Mouse (Mus musculus) MEL-GATA-1-ER (cell line): ENCODE measurements around the gene Pik3c2a.

Experiments
- DNase-seq: peaks from one replicate; pipeline ENCODE4 v3.0.0-alpha.2; 2012; ENCODE audit warnings: low read depth; ENCODE audit errors: extremely low read depth

Pik3c2a gene

DNA sequence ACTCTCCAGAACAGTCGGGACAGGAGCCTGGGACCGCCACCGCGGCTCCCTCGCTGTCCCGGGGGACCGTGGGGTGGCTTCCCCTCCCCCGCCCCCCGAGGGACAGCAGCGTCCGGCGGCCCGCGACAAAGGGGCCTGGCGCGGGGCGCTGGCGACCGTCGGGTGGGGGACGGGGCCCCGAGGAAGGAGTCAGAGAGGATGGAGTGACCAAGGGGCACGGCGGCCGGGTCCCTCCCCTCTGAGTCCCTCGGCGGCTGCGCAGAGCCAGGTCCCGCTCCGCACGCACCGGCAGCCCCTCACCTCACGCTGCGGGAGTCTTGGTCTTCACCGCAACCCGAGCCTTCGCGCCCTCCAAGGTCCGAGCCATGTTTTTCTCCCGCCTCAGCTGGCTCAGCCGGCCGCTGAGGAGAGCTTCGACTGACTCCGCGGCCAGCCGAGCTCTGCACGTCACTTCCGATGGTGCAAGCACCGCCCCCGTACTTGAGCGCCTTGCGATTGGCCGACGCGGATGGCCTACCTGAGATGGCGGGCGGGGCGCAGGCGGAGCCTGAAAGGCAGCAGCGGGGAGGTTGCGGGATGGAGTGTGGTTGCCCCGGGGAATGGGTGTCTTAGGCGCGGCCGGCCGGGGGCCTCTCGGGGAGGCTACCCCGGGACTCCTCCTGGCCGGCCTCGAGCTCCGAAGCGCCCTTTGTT is at the start of gene Pik3c2a:
Gene Pik3c2a, minus strand, starts transcription at position 446 of the 693 bp plus-strand sequence.
- DNase-seq, result peak; percentile 47

DNA sequence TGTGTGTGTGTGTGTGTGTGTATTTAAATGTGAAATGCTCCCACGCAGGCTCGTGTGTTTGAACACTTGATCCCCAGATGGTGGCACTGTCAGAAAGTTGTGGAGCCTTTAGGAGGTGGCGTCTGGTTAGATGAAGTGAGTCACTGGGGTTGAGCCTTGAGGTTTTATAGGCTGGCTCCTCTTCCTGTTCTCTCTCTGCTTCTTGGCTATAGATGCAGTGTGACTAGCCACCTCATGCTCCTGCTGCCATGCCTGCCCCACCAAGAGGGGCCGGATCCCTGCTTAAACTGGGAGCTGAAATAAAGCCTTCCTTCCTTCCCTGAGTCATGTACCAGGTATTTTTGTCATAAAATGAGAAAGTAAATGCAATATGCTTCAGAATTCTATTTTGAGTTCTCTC is 47.9 kb upstream of the Pik3c2a start:
- DNase-seq, result peak; percentile 43

DNA sequence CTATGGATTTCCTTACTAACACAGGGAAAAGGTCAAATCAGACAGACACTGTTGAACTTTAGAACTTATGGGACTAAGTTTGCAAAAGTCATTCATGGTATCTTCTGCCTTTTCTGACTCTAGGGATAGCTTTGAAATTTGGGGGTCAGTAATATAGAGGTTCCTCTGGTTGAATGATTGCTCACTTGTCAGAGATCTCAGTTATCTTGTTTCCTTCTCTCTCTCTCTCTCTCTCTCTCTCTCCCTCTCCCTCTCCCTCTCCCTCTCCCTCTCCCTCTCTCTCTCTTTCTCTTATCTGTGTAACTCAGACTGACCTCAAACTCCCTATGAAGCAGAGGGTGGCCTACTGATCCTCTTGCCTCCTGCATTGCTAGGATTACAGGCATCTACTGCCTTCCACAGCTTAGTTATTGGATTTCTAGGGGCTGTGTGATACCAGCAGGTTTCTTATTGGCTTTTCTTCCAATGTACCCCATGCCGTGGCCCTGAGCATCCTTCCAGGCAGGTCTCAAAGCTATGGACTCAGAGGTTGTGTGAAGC is 41.9 kb upstream of the Pik3c2a start:
- peak; percentile 48 for DNase-seq

DNA sequence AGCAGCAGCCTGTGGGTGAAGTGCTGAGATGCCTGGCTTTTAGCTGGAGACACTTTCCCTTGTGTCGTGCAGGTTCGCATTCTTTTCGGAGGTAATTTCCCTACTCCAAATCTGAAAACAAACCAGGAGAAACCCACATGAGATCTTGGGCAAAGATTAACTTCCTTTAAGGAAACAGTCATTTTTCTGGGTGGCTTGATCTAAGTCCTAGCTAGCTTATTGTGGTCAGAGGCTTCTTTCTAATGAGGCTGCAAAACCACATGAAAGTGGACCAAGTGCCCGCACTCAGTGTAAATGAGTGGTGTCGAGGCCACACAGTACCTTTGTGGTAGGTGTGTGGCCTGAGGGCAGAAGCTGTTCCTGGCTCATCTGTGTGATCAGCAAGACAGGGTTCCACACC is 41.0 kb upstream of the Pik3c2a start:
- no peak for DNase-seq

DNA sequence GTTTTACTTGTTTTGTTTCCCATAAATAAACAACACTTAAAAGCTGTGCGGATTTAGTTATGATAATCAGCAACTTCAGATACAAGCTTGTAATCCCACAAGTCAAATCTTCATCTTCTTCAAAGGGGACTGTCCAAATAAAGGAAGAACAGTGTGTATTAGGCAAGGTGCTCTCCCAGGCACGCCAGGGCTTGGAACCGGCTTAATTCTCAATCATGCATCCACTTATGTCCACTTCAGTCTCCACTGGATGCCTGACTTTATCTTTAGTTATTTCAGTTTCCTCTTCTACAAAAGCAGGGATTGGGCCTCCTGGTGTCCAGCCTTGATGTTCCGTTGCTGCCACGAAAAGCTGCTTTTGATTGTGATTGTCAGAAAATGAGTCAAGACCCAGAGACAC is 40.5 kb upstream of the Pik3c2a start:
- DNase-seq, result no peak

DNA sequence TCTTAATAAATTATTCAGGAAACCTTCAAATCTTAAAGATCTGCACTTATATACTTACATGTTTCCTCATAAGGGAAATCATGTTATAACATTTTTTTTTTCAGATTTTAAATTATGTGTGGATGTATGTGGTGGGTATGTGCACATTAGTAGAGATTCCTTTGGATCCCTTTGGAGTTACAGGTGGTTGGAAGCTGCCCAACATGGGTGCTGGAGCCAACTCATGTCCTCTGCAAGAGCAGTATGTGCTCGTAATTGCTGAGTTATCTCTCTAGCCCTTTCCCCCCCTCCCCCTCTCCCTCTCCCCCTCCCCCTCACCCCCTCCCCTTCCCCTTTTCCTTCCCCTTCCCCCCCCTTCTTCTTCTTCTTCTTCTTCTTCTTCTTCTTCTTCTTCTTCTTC is 39.9 kb upstream of the Pik3c2a start:
- no peak for DNase-seq

DNA sequence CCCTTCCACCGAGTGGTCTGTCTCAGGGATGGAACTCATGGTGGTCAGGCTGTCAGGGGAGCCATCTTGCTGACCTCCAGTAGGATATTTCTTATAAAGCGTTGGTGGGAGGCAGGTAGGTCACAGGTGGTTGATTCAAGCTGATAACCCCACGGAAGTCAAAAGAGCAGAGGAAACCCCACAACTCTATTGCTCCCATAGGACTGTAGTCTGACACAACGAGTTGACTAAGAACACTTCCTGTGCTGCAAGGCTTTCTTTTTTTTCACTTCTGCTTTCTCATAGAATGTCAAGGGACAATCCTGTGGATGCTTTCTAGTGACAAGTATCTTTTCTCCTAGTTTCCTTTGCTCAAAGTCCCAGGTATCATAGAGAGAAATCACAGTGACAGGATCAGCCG is 33.0 kb upstream of the Pik3c2a start:
- DNase-seq, result no peak

DNA sequence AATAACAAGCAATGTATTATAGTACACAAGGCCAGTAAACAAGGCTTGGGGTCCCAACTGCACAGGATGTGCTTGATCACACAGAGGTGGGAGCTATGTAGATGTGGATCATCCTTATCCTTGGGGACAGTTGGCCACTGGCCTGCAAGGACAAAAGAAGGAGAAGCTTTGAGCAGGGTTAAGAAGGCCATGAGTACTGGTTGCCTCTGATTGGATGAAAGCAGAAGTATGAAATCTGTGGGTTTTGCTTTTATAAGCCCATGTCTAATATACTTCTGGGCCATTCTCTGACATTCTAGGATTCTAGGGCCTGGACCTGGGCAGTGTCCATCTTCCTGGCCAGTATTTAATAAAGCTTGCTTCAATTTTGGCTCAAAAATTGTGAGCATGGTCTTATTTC is 32.6 kb upstream of the Pik3c2a start:
- no peak for DNase-seq

DNA sequence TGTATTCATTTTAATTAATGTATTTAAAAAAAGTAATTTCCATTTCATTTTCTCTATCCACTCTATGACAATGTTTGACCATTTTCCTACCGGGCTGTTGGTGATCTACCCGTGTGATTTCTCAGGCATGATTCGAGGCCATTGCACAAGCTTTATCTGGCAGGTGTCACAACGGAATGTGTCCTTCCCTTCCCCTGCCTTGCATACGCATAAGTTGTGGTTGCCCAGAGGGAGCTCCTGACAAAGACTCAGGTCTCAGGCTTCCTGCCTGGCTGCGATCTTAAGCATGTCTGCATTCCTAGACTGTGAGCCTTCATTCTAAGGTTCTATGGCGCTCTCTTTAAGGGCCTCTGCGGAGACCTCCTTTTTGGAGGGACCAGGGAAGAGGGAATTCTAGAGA is 18.9 kb upstream of the Pik3c2a start:
- DNase-seq, result no peak

DNA sequence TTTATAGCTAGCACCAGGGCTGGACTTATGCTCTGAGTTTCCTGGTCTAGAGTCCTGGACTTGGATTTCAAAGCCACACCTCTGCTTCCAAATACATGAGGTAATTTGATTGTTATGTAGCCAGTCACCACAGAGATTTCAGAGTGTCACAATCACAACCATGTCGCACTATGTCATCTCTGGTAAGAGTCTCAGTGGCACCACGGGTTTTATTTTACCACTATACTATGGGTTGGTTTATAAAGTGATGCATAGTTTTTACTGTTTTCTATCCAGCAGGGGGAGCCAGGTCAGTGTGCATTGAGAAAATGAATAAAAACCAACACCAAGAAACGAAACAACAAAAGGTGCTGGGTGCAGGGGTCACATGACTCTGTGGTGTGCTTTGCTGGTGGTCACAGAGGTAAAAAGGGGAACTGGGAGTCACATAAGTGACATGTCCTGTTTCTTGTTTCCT is 15.8 kb upstream of the Pik3c2a start:
- DNase-seq, result peak; percentile 70

DNA sequence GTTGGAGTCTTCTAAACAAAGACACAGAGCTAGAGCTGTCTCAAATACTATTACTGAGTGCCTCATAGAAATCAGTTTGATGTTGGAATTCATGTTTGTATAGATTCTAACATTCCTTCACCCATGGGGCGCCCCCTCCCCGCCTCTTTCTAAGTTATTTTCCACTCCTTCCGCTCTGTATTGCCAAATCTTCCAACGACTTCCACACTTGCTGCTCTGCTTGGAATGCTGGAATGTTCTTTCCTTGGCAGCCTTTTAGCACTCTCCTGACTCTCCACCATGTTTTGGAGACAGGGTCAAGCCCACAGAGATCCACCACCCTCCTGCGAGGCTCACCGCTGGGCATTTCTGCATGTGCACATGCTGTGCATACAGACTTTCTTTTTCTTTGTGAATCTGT is 14.1 kb upstream of the Pik3c2a start:
- DNase-seq, result no peak

DNA sequence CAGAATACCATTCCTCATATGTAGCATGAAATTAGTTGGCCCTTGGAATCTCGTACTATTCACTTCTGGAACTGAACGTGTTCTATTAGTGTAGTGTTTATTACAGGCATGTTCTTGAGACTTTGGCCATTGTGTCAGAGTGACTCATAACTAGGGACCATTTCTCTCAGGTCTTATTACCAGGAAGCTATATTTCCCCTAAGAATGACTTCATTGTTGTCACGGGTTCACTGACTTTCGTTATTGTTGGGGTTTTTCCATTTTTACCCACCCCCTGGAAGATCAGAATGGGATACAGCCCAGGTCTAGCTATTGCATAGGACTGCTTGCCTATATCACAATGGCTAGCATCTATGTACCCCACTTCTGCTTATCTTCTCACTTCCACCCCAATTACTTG is 13.7 kb upstream of the Pik3c2a start:
- DNase-seq, result no peak

DNA sequence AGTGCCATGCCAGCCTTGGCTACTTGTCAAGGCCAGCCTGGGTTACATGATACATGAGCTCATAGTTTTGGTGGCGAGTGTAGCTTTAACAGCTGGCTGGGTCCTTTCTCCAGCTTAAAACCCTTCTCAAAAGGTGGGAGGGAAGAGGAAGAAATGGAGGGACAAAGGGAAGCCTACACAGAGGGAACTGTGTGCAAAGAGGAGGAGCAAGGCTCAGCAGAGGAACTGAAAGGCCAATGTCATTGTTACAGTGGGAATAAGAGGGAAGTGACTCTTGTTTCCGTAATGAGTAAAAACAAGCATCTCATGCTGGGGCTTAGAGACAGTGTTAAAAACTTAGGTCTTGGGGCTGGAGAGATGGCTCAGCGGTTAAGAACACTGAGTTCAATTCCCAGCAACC is 3.4 kb upstream of the Pik3c2a start:
- DNase-seq, result no peak

DNA sequence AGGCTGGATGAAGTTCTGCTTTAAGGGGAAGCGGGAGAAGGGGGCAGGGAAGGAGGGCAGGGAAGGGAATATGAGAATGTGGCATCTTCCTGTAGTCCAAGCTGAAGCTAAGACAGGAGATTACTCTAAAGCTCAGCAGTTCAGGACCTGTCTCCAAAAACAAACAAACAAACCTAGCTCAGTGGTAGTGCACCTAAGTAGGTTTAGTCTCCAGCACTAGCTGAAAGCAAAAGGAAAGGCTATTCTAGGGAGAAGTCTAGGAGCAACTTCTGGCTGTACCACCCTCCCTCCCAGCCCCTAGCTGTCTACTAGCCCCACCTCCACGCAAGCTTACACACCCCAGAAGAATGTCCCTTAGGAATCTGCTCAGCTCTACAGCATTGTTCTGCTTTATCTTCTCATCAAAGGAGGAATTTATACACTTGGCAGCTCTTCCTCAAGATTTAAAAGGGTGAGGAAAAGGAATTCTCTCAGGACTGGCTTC is 1.1 kb upstream of the Pik3c2a start:
- no peak for DNase-seq

DNA sequence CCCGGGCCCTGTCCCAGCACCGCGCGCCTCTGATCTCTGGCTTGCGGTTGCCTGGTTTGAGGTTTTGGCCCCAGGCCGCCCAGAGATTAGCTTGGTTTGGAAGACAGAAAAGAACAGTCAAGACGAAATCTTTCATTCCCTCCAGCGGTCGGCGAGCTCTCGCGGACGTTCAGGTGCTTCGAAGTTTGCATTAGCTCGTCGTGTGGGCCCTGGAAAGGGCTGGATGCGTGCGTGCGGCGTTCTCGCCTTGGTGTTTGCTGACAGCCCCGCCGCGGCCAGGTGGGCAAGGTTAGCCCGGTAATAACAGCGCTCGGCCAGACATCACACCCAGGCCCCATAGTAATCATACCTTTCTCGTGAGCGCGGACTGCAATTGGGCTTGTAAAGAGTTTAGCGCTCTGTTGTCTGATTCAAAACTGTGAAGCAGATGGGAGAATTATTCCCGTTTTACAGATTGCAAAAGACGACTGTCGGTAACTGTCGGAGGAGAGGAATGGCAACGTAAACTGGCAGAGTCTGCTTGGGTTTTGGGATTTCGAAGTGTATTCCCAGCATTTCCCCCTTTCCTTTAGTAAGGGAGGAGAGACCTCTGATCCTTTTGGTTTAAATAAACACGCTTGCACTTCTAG is 562 bp upstream of the Pik3c2a start:
- no peak for DNase-seq

DNA sequence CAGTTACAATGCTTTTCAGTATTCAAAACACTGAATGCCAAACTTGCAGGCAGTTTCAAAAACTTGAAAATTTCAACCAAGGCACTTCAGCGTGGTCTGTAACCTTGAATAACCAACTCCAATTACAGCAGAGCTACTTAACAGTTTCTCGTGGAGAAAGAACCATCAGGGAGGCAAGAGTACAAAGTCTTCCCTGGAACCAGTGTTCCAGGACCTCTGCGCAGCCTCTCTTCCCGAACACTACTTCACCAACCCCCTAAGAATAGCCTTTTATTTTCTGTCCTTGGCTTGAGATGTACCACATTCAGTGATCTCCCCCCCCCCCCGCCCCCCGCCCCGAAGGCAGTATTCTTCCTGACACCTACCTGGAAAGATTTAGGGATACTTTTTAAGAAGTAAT is 1.0 kb downstream of the Pik3c2a start:
- no peak for DNase-seq

DNA sequence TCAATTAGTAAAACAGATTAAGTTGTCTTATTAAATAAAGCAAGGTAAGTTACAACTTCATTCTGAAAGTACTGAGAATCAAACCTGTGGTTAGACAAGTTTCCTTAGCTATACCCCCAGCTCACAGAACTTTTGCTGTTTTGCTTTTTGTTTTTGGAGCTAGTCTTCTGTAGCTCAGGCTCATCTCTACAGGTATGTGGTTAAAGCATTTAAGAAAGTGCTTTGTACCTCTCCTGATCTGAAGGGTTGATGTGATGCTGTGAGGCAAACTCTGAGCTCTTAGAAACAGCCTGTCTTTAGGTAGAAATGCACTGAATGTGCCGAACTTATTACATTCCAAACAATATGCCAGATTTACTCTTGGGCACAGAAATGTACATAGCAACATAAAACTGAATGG is 1.9 kb downstream of the Pik3c2a start:
- DNase-seq, result no peak

DNA sequence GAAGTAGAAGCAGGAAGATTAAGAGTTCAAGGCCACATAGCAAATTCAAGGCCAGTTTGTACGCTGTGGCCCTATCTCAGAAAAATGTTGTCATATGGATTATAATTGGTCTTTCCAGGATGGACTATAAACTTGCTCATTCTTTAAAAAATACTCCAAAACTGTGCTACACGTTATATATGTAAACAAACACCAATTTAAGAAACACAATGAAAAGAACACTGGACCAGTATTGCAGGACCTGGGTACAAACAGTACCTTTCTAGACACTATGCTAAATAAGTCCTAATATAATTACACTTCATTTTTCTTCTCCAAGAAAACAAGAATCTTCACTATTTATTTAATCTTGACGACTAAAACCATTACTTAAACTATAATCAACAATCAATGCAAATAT is 11.6 kb downstream of the Pik3c2a start:
- no peak for DNase-seq

DNA sequence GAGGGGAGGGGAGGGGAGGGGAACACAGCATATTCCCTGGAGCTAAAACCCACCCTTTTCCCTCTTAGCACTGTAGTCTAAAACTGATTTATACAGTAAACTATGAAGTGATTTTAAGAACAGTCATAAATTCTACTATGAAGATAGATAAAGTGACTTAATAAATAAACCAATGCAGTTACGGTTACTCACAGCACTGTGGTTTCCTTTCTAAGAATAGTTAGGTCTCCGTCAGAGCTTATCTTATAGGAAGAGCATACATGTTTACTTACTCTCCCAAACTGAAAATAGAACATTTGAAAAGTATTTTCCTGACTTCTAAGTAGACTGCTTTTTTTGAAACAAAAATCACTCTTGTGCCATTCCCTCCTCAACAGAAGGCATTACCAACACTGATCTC is 12.3 kb downstream of the Pik3c2a start:
- DNase-seq, result no peak

DNA sequence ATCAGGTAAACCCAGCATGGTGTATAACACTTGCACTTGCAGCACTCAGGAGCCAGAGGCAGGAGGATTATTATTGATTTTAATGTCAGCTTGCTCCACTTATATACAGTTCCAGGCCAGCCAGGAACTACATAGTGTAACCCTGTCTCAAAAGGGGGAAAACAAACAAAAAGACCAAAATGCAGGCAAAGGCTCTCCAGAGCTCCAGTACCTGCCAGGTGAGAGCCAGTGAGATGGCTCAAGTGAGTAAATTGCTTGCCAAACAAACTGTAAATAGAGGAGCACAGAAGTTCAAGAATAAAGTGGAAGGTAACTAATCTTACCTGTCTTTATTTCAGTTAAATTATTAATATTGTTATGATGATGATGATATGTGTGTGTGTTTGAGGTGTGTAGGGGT is 16.0 kb downstream of the Pik3c2a start:
- DNase-seq, result no peak

DNA sequence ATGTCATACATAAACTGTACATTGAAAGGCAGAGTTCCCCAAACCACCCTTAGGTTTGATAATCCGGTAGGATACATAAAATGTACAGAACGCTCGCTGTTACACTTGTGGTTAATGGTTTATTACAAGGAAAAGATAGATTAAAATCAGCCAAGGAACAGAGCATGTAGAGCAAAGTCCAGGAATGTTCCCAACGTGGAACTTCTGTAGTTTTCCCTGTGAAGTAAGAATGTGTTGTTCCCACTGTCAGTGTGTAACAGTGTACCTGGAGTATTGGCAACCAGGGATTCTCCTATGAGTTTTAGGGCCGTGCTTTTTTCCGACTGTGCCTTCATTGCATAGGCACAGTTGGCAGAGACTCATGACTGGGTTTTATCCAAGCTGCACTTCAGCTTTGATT is 17.5 kb downstream of the Pik3c2a start:
- no peak for DNase-seq

DNA sequence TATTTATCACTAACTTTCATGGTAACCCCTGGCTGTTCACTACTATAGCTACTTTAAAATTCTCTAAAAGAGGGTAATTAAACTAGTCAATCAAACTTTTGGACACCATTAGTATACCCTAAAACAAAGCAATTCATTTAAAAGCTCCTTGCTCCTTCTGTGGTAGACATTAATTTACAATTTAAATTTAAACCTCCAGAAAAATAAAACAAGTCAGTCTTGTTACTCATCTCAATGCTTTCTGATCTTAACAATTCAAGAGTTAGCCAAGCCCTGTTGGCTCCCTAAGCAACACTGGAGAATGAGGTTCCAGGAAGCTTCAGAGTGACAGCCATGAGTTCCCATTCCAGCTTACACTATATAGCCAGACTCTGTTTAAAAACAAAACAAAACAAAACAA is 22.2 kb downstream of the Pik3c2a start:
- DNase-seq, result no peak

DNA sequence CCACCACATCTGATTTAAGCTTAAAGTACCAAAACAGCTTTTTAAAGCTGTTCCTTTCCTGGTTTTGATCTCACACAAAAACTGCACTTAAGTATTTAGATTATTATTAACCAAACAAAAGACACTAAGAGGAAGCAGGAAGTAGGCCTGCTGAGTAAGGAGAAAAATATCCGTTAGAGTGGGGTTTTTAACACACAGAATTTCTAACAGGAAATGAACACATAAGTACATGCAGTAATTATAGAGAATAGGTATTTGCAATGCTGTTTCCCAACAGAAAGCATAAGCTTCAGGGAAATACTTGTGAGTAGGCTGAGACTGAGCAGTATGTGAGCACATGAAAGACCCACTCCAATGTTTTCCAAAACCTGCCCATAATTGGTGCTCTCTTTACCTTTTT is 33.8 kb downstream of the Pik3c2a start:
- no peak for DNase-seq
